Mouse (Mus musculus) hindbrain, embryonic 12.5 days (tissue): Measurements from ENCODE around the gene Enpp3. TPM values are rescaled to one million over a fixed set of nuclear protein-coding genes. Genes with fewer than 3 reads are reported as not detected.
"Not testable (repeated sequence)": the region's sequence is repeated elsewhere in the genome, so short reads cannot be mapped to it uniquely, and the experiment has no call there.

Source experiments
- ATAC-seq: fragments of 200-750 bp; cut with Nextera tagmentation; 2 replicates; pipeline ENCODE4 v1.8.0; 2017; ENCODE audit warnings: moderate TSS enrichment; ENCODE audit not compliant: low FRiP score
- H3K27ac ChIP-seq: fragments of 300-500 bp; sonication (generic); 2 replicates; pipeline ENCODE4 v1.5.1; 2016; ENCODE audit warnings: mild to moderate bottlenecking
- H3K27me3 ChIP-seq: fragments of 300-500 bp; sonication (generic); 2 replicates; pipeline ENCODE4 v1.6.1; 2016; ENCODE audit warnings: mild to moderate bottlenecking
- H3K36me3 ChIP-seq: fragments of 300-500 bp; sonication (generic); 2 replicates; pipeline ENCODE4 v1.6.1; 2016; ENCODE audit warnings: mild to moderate bottlenecking
- H3K4me1 ChIP-seq: fragments of 300-500 bp; sonication (generic); 2 replicates; pipeline ENCODE4 v1.6.1; 2016
- H3K4me2 ChIP-seq: fragments of 300-500 bp; sonication (generic); replicated peaks from 2 replicates; pipeline ENCODE4 v1.6.1; 2016; ENCODE audit warnings: mild to moderate bottlenecking
- H3K4me3 ChIP-seq: fragments of 300-500 bp; sonication (generic); 2 replicates; pipeline ENCODE4 v1.5.1; 2016; ENCODE audit warnings: mild to moderate bottlenecking
- H3K9ac ChIP-seq: fragments of 300-500 bp; sonication (generic); 2 replicates; pipeline ENCODE4 v1.6.1; 2016; ENCODE audit warnings: mild to moderate bottlenecking, moderate library complexity
- H3K9me3 ChIP-seq: fragments of 300-500 bp; sonication (generic); replicated peaks from 2 replicates; pipeline ENCODE4 v1.6.1; 2016; ENCODE audit warnings: mild to moderate bottlenecking
- WGBS: fragments of 180-500 bp; shearing (Covaris S2); methylation state at CpG from one replicate; pipeline ENCODE4 v1.1.7; 2016; 5-methylcytosine and 5-hydroxymethylcytosine counted together
- polyA plus RNA-seq: library from polyadenylated mRNA; unstranded; fragments of >200 nt; fragmentation: Nextera tagmentation; extraction: Ambion mirVana; gene quantifications from 2 replicates; pipeline ENCODE4 v1.2.1, GENCODE M21; 2016

The Enpp3 gene
- polyA plus RNA-seq, 1 experiment from 2014 or later = 5.5 TPM

- Histone ChIP-seq H3K27me3 (no peaks in the 10 kb centered on the region), H3K9me3 (no peaks in the 10 kb centered on the region), H3K9ac (no peak overlapping the region), H3K36me3 (no peaks in the 10 kb centered on the region), H3K4me1 (no peaks in the 10 kb centered on the region), H3K27ac (no peak overlapping the region), H3K4me2 (no peak overlapping the region), H3K4me3 (no peak overlapping the region)
- ATAC-seq = no peak
- 55% methylated on average over 10 of the region's 10 CpGs for WGBS
These were observed 32.0 kb downstream of the Enpp3 start for GRCm38 (mm10) chr10:24810639-24811038.

GRCm38 (mm10) chr10:24806756-24807155, 35.9 kb downstream of the Enpp3 start:
- H3K27me3 ChIP-seq = no peaks in the 10 kb centered on the region
- H3K36me3 ChIP-seq = no peaks in the 10 kb centered on the region
- ATAC-seq = no peak
- H3K9ac ChIP-seq = no peak overlapping the region
- H3K4me3 ChIP-seq = no peak overlapping the region
- no peak overlapping the region for H3K27ac ChIP-seq
- H3K4me2 ChIP-seq = no peak overlapping the region
- H3K4me1 ChIP-seq = no peaks in the 10 kb centered on the region
- 86% methylated on average over 5 of the region's 5 CpGs for WGBS
- no peaks in the 10 kb centered on the region for H3K9me3 ChIP-seq

- Histone ChIP-seq H3K27ac (no peak overlapping the region), H3K9me3 (no peaks in the 10 kb centered on the region), H3K4me2 (no peak overlapping the region), H3K27me3 (no peaks in the 10 kb centered on the region), H3K4me3 (no peak overlapping the region), H3K36me3 (no peaks in the 10 kb centered on the region), H3K9ac (no peak overlapping the region), H3K4me1 (no peaks in the 10 kb centered on the region)
- ATAC-seq = no peak
- WGBS = 92% methylated on average over 10 of the region's 10 CpGs
These were observed 36.7 kb downstream of the Enpp3 start for GRCm38 (mm10) chr10:24805876-24806275.

- Histone ChIP-seq H3K27ac (no peak overlapping the region), H3K36me3 (no peaks in the 10 kb centered on the region), H3K4me3 (no peak overlapping the region), H3K4me2 (no peak overlapping the region), H3K4me1 (no peaks in the 10 kb centered on the region), H3K9ac (no peak overlapping the region), H3K9me3 (no peaks in the 10 kb centered on the region), H3K27me3 (no peaks in the 10 kb centered on the region)
- ATAC-seq = no peak
- WGBS = 82% methylated on average over 2 of the region's 2 CpGs
These were observed 37.5 kb downstream of the Enpp3 start for GRCm38 (mm10) chr10:24805173-24805572.

- not testable (repeated sequence) for H3K9ac ChIP-seq, H3K27me3 ChIP-seq, H3K4me1 ChIP-seq, H3K4me2 ChIP-seq, H3K36me3 ChIP-seq, H3K4me3 ChIP-seq, H3K9me3 ChIP-seq, ATAC-seq, H3K27ac ChIP-seq
- 93% methylated on average over 2 of the region's 2 CpGs for WGBS
These were observed 39.8 kb downstream of the Enpp3 start for GRCm38 (mm10) chr10:24802742-24803244.

- Histone ChIP-seq H3K36me3 (no peaks in the 10 kb centered on the region), H3K9ac (no peak overlapping the region)
- 83% methylated on average over 2 of the region's 2 CpGs for WGBS
These were observed 40.8 kb downstream of the Enpp3 start for GRCm38 (mm10) chr10:24801796-24802195.

GRCm38 (mm10) chr10:24797246-24797645, 45.4 kb downstream of the Enpp3 start:
- no peak overlapping the region for H3K4me3 ChIP-seq
- H3K9ac ChIP-seq = no peak overlapping the region
- H3K4me2 ChIP-seq = no peak overlapping the region
- 48% methylated on average over 5 of the region's 5 CpGs for WGBS
- H3K9me3 ChIP-seq = no peaks in the 10 kb centered on the region
- no peaks in the 10 kb centered on the region for H3K4me1 ChIP-seq
- no peaks in the 10 kb centered on the region for H3K27me3 ChIP-seq
- ATAC-seq = no peak
- H3K27ac ChIP-seq = no peak overlapping the region
- H3K36me3 ChIP-seq = no peaks in the 10 kb centered on the region

More at GRCm38 (mm10) chr10:24801796-24802195, 40.8 kb downstream of the Enpp3 start:
- no peak overlapping the region for H3K4me2 ChIP-seq
- H3K27ac ChIP-seq = no peak overlapping the region
- H3K9me3 ChIP-seq = no peaks in the 10 kb centered on the region
- H3K4me1 ChIP-seq = no peaks in the 10 kb centered on the region
- ATAC-seq = no peak
- no peaks in the 10 kb centered on the region for H3K27me3 ChIP-seq
- H3K4me3 ChIP-seq = no peak overlapping the region

- H3K4me2 ChIP-seq = no peak overlapping the region
- H3K4me1 ChIP-seq = no peaks in the 10 kb centered on the region
- no peak overlapping the region for H3K9ac ChIP-seq
- no peak overlapping the region for H3K4me3 ChIP-seq
- WGBS = 93% methylated on average over 7 of the region's 7 CpGs
- no peaks in the 10 kb centered on the region for H3K36me3 ChIP-seq
- no peak for ATAC-seq
- no peaks in the 10 kb centered on the region for H3K27me3 ChIP-seq
- no peak overlapping the region for H3K27ac ChIP-seq
- H3K9me3 ChIP-seq = no peaks in the 10 kb centered on the region
These were observed 49.9 kb downstream of the Enpp3 start for GRCm38 (mm10) chr10:24792756-24793155.

- Histone ChIP-seq H3K4me2 (no peak overlapping the region), H3K4me3 (no peak overlapping the region), H3K9ac (no peak overlapping the region), H3K27ac (no peak overlapping the region), H3K9me3 (no peaks in the 10 kb centered on the region), H3K36me3 (no peaks in the 10 kb centered on the region), H3K27me3 (no peaks in the 10 kb centered on the region), H3K4me1 (no peaks in the 10 kb centered on the region)
- ATAC-seq = no peak
- 71% methylated on average over 11 of the region's 11 CpGs for WGBS
These were observed 52.7 kb downstream of the Enpp3 start for GRCm38 (mm10) chr10:24789747-24790545.

- WGBS = 92% methylated on average over 4 of the region's 4 CpGs
- Histone ChIP-seq H3K4me2 (no peak overlapping the region), H3K4me3 (no peak overlapping the region), H3K36me3 (no peaks in the 10 kb centered on the region), H3K4me1 (no peaks in the 10 kb centered on the region), H3K27me3 (no peaks in the 10 kb centered on the region), H3K27ac (no peak overlapping the region), H3K9ac (no peak overlapping the region), H3K9me3 (no peaks in the 10 kb centered on the region)
- ATAC-seq = no peak
These were observed 57.3 kb downstream of the Enpp3 start for GRCm38 (mm10) chr10:24785345-24785744.

GRCm38 (mm10) chr10:24784624-24785276, 57.9 kb downstream of the Enpp3 start:
- no peak for ATAC-seq
- 98% methylated on average over 9 of the region's 9 CpGs for WGBS

GRCm38 (mm10) chr10:24783946-24784345, 58.7 kb downstream of the Enpp3 start:
- Histone ChIP-seq H3K9ac (no peak overlapping the region), H3K9me3 (no peaks in the 10 kb centered on the region), H3K4me3 (no peak overlapping the region), H3K36me3 (no peaks in the 10 kb centered on the region), H3K4me1 (no peaks in the 10 kb centered on the region), H3K27me3 (no peaks in the 10 kb centered on the region), H3K4me2 (no peak overlapping the region), H3K27ac (no peak overlapping the region)
- 90% methylated on average over 3 of the region's 3 CpGs for WGBS
- no peak for ATAC-seq

More at GRCm38 (mm10) chr10:24784624-24785276, 57.9 kb downstream of the Enpp3 start:
- Histone ChIP-seq H3K36me3 (no peaks in the 10 kb centered on the region), H3K4me2 (no peak overlapping the region), H3K27ac (no peak overlapping the region), H3K4me3 (no peak overlapping the region), H3K27me3 (no peaks in the 10 kb centered on the region), H3K9me3 (no peaks in the 10 kb centered on the region), H3K9ac (no peak overlapping the region), H3K4me1 (no peaks in the 10 kb centered on the region)
